Mouse (Mus musculus) erythroid progenitor cell, adult 5-6 weeks (primary cell): Measurements from ENCODE around the gene Ptpn3. TPM values are rescaled to one million over a fixed set of nuclear protein-coding genes. Genes with fewer than 3 reads are reported as not detected.
"Not testable (repeated sequence)": the region's sequence is repeated elsewhere in the genome, so short reads cannot be mapped to it uniquely, and the experiment has no call there.

Source experiments
- ATAC-seq: replicated peaks from 2 replicates; pipeline ENCODE4 v1.8.0; 2016; ENCODE audit warnings: moderate number of reproducible peaks, mild to moderate bottlenecking, moderate TSS enrichment, inconsistent platforms; ENCODE audit not compliant: poor library complexity, low FRiP score, severe bottlenecking
- total RNA-seq, 2 experiments: library from RNA; stranded (forward) in 1 of 2; stranded (reverse) in 1 of 2; fragments of 150-400 nt in 1 of 2; fragments of 186-747, 209-891 nt in 1 of 2; gene quantifications; 2 replicates each; pipeline versions ENCODE4 v1.2.3 to v1.2.4; 2015 to 2017; ENCODE audit warnings: low replicate concordance in 2 of 2

The Ptpn3 gene
- total RNA-seq, 2 experiments from 2014 or later: 1.4 TPM; not detected in 1

- ATAC-seq: not testable (repeated sequence)
These were observed 31.1 kb downstream of the Ptpn3 start for GRCm38 (mm10) chr4:57270489-57270888.

GRCm38 (mm10) chr4:57269344-57269743 is 32.3 kb downstream of the Ptpn3 start:
- no peak for ATAC-seq

- ATAC-seq: no peak
These were observed 33.3 kb downstream of the Ptpn3 start for GRCm38 (mm10) chr4:57268330-57268729.

GRCm38 (mm10) chr4:57266389-57266788 is 35.2 kb downstream of the Ptpn3 start:
- no peak for ATAC-seq

GRCm38 (mm10) chr4:57263695-57264094 is 37.9 kb downstream of the Ptpn3 start:
- no peak for ATAC-seq

- ATAC-seq: no peak
These were observed 38.5 kb downstream of the Ptpn3 start for GRCm38 (mm10) chr4:57263061-57263685.

GRCm38 (mm10) chr4:57262451-57262850 is 39.2 kb downstream of the Ptpn3 start:
- no peak for ATAC-seq

GRCm38 (mm10) chr4:57261813-57262212 is 39.8 kb downstream of the Ptpn3 start:
- no peak for ATAC-seq

GRCm38 (mm10) chr4:57258159-57259035 is 43.2 kb downstream of the Ptpn3 start:
- no peak for ATAC-seq

- no peak for ATAC-seq
These were observed 44.2 kb downstream of the Ptpn3 start for GRCm38 (mm10) chr4:57257409-57257808.

GRCm38 (mm10) chr4:57256761-57257160 is 44.9 kb downstream of the Ptpn3 start:
- no peak for ATAC-seq

GRCm38 (mm10) chr4:57254412-57254811 is 47.2 kb downstream of the Ptpn3 start:
- no peak for ATAC-seq

- no peak for ATAC-seq
These were observed 51.0 kb downstream of the Ptpn3 start for GRCm38 (mm10) chr4:57250636-57251035.

GRCm38 (mm10) chr4:57249108-57249507 is 52.5 kb downstream of the Ptpn3 start:
- no peak for ATAC-seq

- no peak for ATAC-seq
These were observed 56.8 kb downstream of the Ptpn3 start for GRCm38 (mm10) chr4:57244874-57245273.

GRCm38 (mm10) chr4:57243312-57243711 is 58.3 kb downstream of the Ptpn3 start:
- ATAC-seq: no peak

GRCm38 (mm10) chr4:57240934-57241333 is 60.7 kb downstream of the Ptpn3 start:
- no peak for ATAC-seq

- ATAC-seq: no peak
These were observed 61.5 kb downstream of the Ptpn3 start for GRCm38 (mm10) chr4:57240100-57240499.

GRCm38 (mm10) chr4:57239112-57239511 is 62.5 kb downstream of the Ptpn3 start:
- no peak for ATAC-seq

- ATAC-seq: no peak
These were observed 63.5 kb downstream of the Ptpn3 start for GRCm38 (mm10) chr4:57238118-57238517.

GRCm38 (mm10) chr4:57236513-57236912 is 65.1 kb downstream of the Ptpn3 start:
- ATAC-seq: no peak
